Mouse (Mus musculus) liver, postnatal 0 days (tissue): ENCODE measurements at regions not wholly inside any gene's neighbourhood (a gene's known extent, or its start where the extent isn't known, plus 50 kb on each side); places are given as distances from the start of the nearest gene placed in this dataset.

ENCODE experiments used
- ATAC-seq: fragments of 200-750 bp; cut with Nextera tagmentation; 2 replicates; pipeline ENCODE4 v1.8.0; 2017; ENCODE audit warnings: mild to moderate bottlenecking, moderate library complexity
- DNase-seq: peaks from one replicate; pipeline ENCODE4 v3.0.0-alpha.2; 2016
- H3K27ac ChIP-seq: fragments of 300-500 bp; sonication (generic); 2 replicates; pipeline ENCODE4 v1.5.1; 2014; ENCODE audit warnings: antibody characterized with exemption, moderate library complexity, mild to moderate bottlenecking, low read depth
- H3K27me3 ChIP-seq: fragments of 300-500 bp; sonication (generic); 2 replicates; pipeline ENCODE4 v1.6.1; 2014; ENCODE audit warnings: low read length, control low read depth, mixed read lengths; ENCODE audit not compliant: insufficient read depth
- H3K36me3 ChIP-seq: fragments of 300-500 bp; sonication (generic); replicated peaks from 2 replicates; pipeline ENCODE4 v1.6.1; 2014; ENCODE audit warnings: mild to moderate bottlenecking, control low read depth, low read length, moderate library complexity, mixed read lengths; ENCODE audit not compliant: insufficient read depth
- H3K4me1 ChIP-seq: fragments of 300-500 bp; sonication (generic); 2 replicates; pipeline ENCODE4 v1.6.1; 2014; ENCODE audit warnings: antibody characterized with exemption, mild to moderate bottlenecking, control low read depth; ENCODE audit not compliant: insufficient read depth
- H3K4me2 ChIP-seq: fragments of 300-500 bp; sonication (generic); 2 replicates; pipeline ENCODE4 v1.6.1; 2014; ENCODE audit warnings: low read depth, mild to moderate bottlenecking, low read length, moderate library complexity, mixed read lengths
- H3K4me3 ChIP-seq: fragments of 300-500 bp; sonication (generic); 2 replicates; pipeline ENCODE4 v1.5.1; 2014; ENCODE audit warnings: low read depth, low read length
- H3K9ac ChIP-seq: fragments of 300-500 bp; sonication (generic); replicated peaks from 2 replicates; pipeline ENCODE4 v1.6.1; 2014; ENCODE audit warnings: mild to moderate bottlenecking, moderate library complexity
- H3K9me3 ChIP-seq: fragments of 300-500 bp; sonication (generic); 2 replicates; pipeline ENCODE4 v1.6.1; 2016; ENCODE audit warnings: mild to moderate bottlenecking, control low read depth, low read length, mixed read lengths
- CTCF ChIP-seq: sonication (generic); IDR thresholded peaks from 2 replicates; pipeline ENCODE4 v1.5.1; 2016; ENCODE audit warnings: antibody characterized with exemption, low read depth
- EP300 ChIP-seq: IDR thresholded peaks from 2 replicates; pipeline ENCODE4 v1.6.1; 2016; ENCODE audit warnings: antibody characterized with exemption, low read depth, mild to moderate bottlenecking
- WGBS: fragments of 180-500 bp; shearing (Covaris S2); extraction: QIAGEN DNeasy Blood & Tissue Kit; methylation state at CpG from one replicate; pipeline ENCODE4 v1.1.7; 2014; ENCODE audit not compliant: insufficient replicate concordance; 5-methylcytosine and 5-hydroxymethylcytosine counted together

GRCm38 (mm10) chr9:100366816-100367215 lies 119.8 kb downstream of the Il20rb start:
- ATAC-seq (no peak), DNase-seq (no peak)
- no peaks in the 10 kb centered on the region for H3K4me1 ChIP-seq
- H3K9me3 ChIP-seq: no peaks in the 10 kb centered on the region
- no peaks in the 10 kb centered on the region for H3K27me3 ChIP-seq
- H3K4me3 ChIP-seq: no peak overlapping the region
- no peak for TF ChIP-seq CTCF
- TF ChIP-seq EP300: no peak
- H3K9ac ChIP-seq: no peak overlapping the region
- H3K27ac ChIP-seq: no peak overlapping the region
- whole genome bisulfite sequencing: 71% methylated on average over 6 of the region's 6 CpGs
- no peaks in the 10 kb centered on the region for H3K36me3 ChIP-seq
- H3K4me2 ChIP-seq: no peak overlapping the region

DNA sequence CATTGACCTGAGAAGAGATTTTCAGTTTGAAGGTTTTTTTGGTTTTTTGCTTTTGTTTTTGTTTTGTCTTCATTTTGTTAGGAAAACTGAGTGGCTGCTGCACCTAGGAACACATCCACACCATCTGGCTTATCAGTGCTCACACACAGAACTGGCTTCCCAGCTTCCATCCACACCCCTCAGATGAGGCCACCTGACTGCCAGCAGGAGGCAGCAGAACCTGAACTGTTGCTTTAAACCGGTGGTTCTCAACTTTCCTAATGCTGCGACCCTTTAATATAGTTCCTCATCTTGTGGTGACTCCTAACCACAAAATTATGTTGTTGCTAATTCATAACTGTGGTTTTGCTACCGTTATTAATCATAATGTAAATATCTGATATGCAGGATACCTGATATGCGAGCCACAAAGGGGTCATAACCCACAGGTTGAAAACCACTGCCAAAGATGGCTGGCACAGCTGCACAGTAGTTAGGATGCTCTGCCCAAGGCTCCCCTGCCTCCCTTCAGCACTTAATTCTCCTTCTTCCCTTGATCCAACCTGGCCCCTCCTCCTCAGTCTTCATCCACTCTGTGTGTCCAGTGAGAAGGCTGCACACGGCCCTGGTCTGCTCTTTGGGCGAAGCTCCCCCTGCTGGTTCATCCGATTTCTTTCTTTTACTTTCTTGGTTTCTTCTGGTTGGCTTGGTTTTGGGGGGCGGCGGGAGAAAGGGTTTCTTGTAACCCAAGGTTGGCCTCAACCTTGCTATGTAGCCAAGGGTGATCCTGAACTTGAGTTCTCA lies 126.5 kb downstream of the Il20rb start:
- Histone ChIP-seq H3K4me3 (no peak overlapping the region), H3K4me2 (no peak overlapping the region), H3K9ac (no peak overlapping the region), H3K27me3 (no peaks in the 10 kb centered on the region), H3K27ac (no peak overlapping the region), H3K4me1 (no peaks in the 10 kb centered on the region), H3K36me3 (no peaks in the 10 kb centered on the region), H3K9me3 (no peaks in the 10 kb centered on the region)
- ATAC-seq (no peak), DNase-seq (peak; percentile 22)
- TF ChIP-seq EP300: no peak
- TF ChIP-seq CTCF: peak; percentile 43
- 47% methylated on average over 9 of the region's 9 CpGs for WGBS

DNA sequence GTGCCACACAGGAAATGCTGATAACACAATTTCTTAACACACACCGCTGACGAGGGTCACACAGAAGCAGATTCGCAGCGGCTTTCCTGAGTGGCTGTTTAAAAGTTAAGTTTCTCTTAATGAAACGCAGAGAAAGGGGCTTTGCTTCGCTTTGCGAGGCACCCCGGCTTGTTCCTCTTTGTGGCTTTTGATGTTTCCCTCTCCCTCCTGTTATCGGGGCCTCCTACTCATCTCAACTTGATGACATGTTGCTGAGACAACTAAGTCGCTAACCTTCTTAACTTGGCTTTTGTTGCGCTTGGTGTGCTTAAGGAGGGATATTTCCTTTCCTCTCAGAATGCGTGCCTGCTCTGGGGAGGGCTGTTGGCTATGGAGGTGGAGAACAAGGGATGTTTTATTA lies 129.0 kb downstream of the Il20rb start:
- 21% methylated on average over 12 of the region's 12 CpGs for WGBS
- TF ChIP-seq EP300 (no peak), CTCF (no peak)
- ATAC-seq: no peak

GRCm38 (mm10) chr9:100340796-100341195 lies 145.8 kb downstream of the Il20rb start:
- Histone ChIP-seq H3K27me3 (no peaks in the 10 kb centered on the region), H3K9me3 (no peaks in the 10 kb centered on the region), H3K4me3 (no peak overlapping the region), H3K4me1 (no peaks in the 10 kb centered on the region), H3K36me3 (no peaks in the 10 kb centered on the region), H3K27ac (no peak overlapping the region), H3K9ac (no peak overlapping the region), H3K4me2 (no peak overlapping the region)
- ATAC-seq (no peak), DNase-seq (no peak)
- 76% methylated on average over 8 of the region's 8 CpGs for WGBS
- TF ChIP-seq EP300: no peak

More for the DNA sequence above, 129.0 kb downstream of the Il20rb start:
- Histone ChIP-seq H3K4me2 (no peak overlapping the region), H3K4me1 (no peaks in the 10 kb centered on the region), H3K36me3 (no peaks in the 10 kb centered on the region), H3K4me3 (no peak overlapping the region), H3K27ac (no peak overlapping the region), H3K27me3 (no peaks in the 10 kb centered on the region), H3K9me3 (no peaks in the 10 kb centered on the region), H3K9ac (no peak overlapping the region)
- DNase-seq: no peak

- 68% methylated on average over 5 of the region's 5 CpGs for WGBS
- no peaks in the 10 kb centered on the region for H3K9me3 ChIP-seq
- no peak overlapping the region for H3K4me2 ChIP-seq
- no peaks in the 10 kb centered on the region for H3K27me3 ChIP-seq
- TF ChIP-seq CTCF (no peak), EP300 (no peak)
- DNase-seq: no peak
- no peak for ATAC-seq
- no peaks in the 10 kb centered on the region for H3K4me1 ChIP-seq
- H3K36me3 ChIP-seq: no peaks in the 10 kb centered on the region
- H3K27ac ChIP-seq: no peak overlapping the region
- H3K4me3 ChIP-seq: no peak overlapping the region
- no peak overlapping the region for H3K9ac ChIP-seq
Measured at GRCm38 (mm10) chr9:100307765-100308164, 178.8 kb downstream of the Il20rb start.

DNA sequence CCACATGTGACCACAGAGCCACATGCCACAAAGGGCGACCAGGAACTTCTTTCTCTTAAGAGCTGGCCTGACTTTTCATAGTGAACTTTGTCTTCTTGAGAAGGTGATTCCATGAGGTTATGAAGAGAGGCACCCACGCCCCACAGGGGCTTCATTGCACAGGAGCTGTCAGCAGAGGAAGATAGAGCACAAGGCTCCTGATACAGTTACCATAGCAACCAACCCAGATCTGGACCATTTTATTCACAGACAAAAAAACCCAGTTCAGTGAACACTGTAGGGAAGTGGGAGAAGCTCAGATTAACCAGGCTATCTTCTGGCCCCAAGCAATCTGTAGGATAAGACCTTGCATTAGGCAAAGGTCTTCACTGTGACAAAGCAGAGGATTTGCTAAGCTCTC lies 179.2 kb downstream of the Il20rb start:
- ATAC-seq (no peak), DNase-seq (no peak)
- no peak overlapping the region for H3K4me2 ChIP-seq
- H3K36me3 ChIP-seq: no peaks in the 10 kb centered on the region
- H3K4me3 ChIP-seq: no peak overlapping the region
- WGBS: 50% methylated on average over 2 of the region's 2 CpGs
- H3K27me3 ChIP-seq: no peaks in the 10 kb centered on the region
- H3K9ac ChIP-seq: no peak overlapping the region
- H3K9me3 ChIP-seq: no peaks in the 10 kb centered on the region
- no peaks in the 10 kb centered on the region for H3K4me1 ChIP-seq
- TF ChIP-seq CTCF (no peak), EP300 (no peak)
- no peak overlapping the region for H3K27ac ChIP-seq
